Mouse (Mus musculus): ENCODE measurements around the gene Eef1akmt2.

Gene Eef1akmt2

DNA sequence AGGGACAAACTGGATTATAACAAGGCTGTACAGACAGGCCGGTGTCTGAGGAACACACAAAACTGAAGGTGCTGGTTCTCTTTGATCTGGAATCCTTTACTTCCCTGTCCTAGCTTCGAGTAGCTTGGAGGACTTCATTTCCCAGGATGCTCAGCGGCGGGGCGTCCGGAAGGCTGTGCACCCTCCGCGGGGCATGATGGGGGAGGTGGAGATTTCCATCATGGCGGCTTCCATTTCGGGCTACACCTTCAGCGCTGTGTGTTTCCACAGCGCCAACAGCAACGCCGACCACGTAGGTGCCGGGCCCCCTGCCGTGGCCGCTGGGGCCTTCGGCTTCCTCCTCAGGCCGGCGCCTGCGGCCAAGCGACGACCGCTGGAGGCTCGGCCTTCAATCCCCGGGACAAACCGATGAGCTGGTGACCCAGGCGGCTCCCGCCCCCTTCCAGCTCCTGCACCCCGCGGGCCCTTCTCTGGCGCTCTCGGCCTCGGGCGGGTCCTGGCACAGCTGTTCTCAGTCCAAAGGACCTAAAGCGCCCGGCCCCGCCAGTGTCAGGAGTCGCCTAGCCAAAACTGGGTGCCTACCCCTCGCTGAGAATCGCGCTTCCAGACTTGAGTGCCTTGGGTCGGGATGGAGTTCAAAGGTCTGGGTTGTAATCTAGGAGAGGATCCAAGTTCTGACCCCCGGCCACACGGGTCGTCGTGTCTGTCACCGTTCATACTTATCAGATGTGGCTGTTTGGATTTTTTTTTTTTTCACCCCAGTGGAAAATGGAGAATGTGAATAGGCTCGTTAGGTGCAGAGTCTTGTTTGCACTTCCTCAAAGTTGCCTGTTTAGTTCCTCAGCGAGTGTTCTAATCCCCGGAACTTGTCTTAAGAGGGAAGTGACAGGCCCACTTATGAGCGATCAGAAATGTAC, 6.8 kb upstream of the Eef1akmt2 start, which contains the start of gene Abraxas2:
Gene Abraxas2, plus strand, starts transcription at position 184 of the 917 bp plus-strand sequence.
- peak; percentile 86 for DNase-seq

DNA sequence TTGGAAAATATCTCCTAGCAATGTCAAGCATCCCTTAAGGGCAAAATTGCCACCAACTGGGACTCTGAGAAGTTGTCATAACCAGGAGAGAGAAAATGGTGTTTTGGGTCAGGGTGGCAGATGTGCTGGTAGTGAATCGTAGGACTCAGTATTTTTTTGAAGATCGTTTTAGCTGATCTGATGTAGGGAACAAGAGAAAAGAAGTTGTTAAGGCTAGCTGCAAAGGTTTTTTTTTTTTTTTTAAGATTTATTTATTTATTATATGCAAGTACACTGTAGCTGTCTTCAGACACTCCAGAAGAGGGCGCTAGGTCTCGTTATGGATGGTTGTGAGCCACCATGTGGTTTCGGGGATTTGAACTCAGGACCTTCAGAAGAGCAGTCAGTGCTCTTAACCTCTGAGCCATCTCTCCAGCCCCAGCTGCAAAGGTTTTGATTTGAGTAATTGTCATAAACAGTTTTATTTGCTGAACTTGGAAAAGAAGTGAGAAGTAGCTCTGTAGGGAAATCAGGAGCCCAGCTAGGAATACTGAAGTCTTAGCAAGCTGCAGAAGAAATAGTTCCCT, 5.7 kb upstream of the Eef1akmt2 start:
- no peak for DNase-seq

DNA sequence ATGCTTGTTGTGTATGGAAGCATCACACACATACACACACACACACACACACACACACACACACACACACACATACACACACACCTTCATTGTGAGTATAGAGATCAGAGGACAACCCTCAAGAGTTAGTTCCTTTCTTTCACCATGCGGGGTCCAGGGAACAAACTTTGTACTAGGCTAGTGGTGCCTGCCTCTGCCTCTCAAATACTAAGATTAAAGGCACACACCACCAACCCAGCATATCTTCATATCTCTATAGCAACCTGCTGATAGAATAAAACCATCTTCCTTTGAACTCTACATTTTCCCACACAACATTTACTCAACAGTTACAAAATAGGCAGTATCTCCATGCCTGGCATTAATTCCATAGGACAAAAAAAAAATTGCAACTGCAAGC, 3.6 kb upstream of the Eef1akmt2 start:
- no peak for DNase-seq

DNA sequence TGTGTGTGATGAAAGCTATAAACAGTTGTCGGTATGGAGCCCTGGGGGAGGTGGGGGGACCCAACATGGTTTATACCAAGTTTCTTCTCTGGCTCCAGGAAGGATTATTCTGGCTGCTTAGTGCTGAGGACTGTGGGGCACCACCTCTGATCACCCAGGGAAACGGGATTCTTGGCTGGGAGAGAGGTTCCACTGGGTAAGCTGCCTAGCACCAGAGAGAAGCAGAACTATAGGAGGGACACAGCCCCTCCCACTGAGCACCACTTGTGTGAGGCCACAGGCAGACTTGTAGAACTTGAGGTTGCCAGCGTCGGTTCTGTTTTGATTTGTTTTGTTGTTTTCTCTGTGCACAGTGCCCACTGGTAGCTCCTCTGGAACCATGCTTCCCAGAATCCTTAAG, 1.5 kb upstream of the Eef1akmt2 start:
- DNase-seq: peak; percentile 27

DNA sequence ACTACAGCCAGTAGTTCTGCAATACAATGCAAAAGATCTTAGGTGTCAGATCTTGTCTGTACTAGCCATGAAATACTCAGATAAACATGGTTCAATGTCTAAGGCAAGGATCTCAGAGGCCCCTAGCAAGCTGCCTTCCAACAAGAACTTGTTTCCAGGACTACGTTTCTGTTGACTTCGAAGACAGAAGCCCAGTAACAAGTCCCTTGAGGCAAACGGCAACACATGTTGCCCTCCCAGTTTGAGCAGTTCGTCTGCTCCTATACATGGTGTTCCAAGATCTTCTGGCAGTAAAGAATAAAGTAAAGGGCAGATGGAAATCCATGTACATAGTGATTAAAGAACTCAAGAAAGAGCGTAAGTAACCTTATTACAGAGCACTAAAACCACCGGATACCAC, 888 bp upstream of the Eef1akmt2 start:
- DNase-seq: no peak

DNA sequence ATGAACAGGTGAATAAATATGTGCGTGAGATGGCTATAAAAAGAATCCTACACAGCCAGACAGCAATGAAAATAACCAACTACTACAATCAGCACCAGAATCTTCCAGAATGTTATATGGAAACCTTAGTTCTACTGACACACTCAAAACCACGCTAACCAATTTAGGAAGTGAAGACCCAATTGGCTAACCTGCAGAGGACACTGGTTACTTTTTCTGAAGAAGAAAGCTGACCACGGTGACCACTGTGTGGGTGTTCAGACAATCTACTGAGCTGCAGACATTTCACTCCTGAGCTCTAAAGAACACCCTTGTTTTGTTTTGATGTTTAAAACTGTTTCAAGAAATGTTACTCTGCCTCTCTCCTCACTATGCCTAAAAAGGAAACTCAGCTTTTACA, 9.3 kb downstream of the Eef1akmt2 start:
- DNase-seq: no peak

DNA sequence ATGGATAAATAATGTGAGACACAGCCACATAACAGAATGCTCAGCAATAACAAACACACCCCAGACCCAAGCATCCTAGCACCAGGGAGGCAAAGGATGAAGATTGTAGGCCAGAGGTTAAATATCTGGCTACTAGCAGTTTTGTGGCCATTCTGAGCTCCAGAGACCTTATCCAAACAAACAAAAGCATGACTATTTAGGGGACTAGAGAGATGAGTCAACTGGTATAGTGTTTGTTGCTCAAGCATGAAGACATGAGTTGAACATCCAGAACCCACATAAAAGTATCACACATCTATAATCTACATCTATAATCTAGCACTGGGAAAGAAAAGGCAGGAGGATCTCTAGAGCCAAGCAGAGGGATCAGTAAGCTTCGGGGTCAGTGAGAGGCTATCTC, 10.0 kb downstream of the Eef1akmt2 start:
- no peak for DNase-seq

DNA sequence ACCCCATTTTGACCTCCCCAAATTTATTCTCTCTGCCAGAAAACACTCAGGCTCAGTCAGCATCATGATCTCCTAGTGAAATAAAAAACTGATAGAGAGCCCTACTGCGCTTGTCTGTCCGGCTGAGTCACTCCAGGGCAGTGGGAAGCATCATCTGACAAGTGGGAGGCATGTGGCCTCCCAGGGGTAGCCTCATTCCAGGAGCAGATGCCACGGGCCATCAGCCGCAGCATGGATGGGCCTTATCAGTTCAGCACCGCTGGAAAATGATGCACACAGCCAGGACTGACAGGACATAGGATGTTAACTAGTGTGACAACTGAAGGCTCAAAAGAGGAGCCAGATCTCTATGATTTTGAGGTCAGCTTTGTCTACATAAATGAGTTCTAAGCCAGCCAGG, 11.2 kb downstream of the Eef1akmt2 start:
- DNase-seq: no peak

DNA sequence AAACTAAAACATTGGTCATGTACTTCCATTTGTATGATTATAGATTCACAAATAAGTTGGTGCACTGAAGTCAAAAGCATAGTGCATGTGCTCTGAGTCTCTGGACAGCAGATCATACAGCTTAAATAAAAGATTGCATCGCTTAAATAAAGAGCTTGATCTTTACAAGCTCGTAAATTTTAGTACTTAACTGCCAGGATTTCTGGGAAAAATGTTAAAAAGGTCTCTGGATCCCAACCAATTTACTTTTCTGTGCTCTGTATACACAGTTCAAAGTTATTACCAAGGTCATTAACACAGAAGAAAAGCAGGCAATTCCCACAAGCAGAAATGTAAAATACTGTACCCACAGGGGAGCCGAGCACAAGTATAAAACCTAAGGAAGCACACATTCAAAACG, 21.5 kb downstream of the Eef1akmt2 start:
- DNase-seq: no peak

DNA sequence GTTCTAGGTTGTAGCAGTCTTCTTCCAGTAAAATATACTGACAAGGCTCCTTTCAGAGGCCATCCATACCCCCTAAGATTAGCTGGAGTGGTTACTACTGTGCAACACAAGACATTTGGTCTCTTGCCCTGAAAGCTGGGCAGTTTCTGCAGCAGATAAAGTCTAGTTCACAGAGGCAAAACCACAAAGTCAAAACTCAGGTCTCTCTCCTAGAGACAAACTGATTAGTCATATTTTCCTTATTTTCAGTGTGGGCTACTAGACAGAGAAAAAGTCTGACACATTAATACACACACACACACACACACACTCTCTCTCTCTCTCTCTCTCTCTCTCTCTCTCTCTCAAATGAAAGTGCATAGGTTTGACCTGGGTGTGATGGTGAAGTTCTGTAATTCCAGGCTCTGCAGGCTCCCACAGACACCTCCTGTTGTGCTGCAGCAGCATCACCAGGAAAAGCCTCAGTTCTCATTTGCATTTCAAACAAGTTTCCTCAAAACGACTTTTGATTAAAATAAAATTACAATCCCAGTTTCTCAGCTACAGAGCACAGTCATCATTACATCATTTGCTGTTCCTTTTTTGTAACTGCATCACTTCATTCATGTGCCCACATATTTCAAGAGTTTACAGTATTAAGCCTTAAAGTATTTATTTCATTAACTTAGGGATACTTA, 28.0 kb downstream of the Eef1akmt2 start:
- DNase-seq: no peak

DNA sequence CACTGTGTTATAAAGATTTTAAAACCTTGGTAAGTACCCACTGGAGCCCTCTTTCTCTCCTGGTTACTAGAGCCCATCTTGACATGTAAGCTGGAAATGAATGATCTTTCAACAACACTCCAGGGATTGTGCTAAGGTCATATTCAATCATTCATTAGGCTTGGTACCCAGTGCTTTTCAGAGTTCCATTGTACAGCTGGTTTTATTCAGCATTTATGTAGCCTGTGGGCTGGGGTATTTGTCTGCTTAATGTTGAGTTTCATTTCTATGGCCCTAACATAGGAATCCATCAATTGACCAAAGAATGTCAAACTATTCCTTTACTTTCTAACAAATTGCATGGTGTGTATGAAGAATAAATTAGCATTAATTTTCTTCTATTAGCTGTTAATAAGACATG, 28.6 kb downstream of the Eef1akmt2 start:
- DNase-seq: no peak

DNA sequence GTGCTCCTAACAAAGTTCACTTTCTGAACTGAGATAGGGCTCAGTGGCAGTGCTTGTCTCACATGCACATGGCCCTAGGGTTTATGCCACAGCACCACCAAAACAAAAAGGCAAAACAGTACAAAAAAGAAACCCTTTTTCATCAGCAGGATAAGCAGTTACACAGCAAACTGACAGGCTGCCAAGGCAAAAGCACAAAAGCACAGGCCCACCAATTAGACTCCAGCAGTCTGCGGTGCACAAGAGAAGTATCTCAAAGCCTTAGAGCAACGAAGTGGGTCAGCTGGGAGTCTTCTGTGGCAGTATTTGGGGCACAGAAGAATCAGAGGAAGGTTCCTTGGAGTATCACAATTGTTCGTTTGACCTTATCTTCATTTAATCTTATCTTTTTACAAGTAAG, 31.8 kb downstream of the Eef1akmt2 start:
- no peak for DNase-seq

DNA sequence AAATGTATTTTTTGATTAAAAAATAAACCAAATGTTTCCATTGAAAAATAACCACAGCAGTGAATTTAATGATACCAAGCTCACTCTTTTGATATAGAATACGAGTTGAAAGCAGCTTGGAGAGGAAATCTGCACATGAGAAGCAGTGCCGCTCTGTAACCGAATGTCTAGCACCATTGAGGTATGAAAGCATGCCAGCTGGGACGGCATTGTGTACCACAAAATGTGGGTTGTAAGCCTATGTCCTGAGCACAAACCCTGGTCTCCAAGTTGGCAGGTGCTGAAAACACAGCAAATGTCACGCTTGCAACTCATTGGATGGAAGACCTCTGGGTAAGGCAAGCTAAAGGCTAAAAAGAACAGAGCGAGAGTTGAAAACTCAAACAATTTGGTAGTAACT, 35.4 kb downstream of the Eef1akmt2 start:
- no peak for DNase-seq

DNA sequence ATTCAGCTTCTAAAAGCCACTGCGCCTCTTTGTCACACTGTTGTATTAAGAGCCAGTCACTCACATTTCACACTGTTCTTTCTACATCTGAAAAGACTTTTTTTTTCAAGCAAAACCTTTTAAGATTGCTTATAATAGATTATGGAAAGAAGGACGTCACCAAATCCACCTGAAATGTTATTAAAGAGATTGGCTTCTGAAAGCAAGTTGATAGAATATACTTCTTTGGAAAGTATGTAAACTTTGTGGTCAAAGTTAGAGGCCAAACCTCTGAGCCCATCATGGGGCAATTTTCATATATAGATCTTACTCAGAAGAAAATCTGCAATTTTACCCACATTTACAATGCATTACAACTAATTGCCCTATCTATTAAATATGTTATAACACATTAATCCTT, 35.9 kb downstream of the Eef1akmt2 start:
- no peak for DNase-seq

DNA sequence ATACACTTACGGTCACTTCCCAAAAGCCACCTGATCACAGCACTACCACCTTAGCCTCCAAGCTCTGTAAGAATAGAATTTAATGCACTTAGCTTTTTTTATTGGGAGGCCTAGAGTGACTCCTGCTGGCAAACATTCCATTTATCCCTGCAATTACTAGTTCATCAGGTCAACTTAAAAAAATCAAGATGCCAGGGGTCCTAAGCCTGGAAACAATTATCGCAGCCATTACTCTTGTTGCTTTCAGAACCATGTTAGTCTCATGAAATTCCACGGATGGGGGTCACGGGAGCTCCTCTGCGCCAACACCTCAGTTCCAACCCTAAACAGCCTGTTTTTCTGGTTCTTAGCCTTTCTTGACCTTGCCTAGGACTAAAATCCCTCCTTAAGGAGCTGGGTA, 37.4 kb downstream of the Eef1akmt2 start:
- peak; percentile 23 for DNase-seq

DNA sequence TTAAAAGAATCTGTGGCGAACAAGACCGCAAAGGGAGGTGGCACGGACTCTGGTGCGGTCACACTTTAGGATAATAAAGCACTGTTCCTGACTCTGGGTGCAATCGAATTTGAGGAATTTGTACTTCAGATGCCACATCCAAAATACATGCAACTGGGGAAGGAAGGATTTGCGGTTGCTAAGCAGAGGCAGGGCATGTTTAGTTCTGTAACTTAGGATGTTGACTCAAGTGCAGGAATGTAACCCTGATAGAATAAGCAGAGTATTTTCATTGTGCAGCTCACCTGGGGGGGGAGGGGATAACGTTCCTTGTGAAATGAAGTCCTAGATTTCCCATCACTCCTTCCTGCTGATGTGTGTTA, 38.4 kb downstream of the Eef1akmt2 start:
- DNase-seq: peak; percentile 39

DNA sequence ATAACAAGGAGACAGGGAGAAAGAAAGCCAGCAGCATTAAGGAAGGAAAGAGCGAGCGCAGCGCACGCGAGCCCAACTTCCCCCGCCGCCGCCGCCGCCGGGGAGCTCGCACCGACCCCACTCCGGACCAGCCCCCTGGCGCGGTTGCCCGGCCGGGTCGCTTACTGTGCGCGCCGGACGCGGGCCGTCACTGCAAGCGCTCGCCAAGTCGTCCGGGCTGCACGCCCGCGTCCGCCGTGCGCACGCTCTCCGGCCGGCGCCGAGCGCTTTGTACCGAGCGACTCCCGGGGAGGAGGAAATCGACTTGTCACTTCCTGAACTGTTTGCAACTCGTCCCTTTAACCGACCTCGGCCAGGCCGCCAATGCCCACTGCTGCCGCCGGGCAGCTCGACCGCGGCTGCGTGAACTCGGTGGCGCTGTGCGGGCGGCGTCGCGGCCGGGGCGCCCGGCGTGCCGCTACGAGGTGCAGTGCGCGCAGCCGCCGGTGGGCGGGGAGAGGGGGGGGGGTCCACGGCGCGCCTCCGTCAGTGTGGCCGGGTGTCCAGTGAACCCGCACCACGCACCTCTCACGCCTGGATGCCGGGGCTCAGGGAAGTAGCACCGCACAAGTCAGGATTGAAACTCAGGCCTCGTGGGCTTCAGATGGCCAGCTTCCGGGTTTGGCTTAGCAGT, 38.9 kb downstream of the Eef1akmt2 start, which contains the start of gene Fam53b:
Gene Fam53b, minus strand, starts transcription at position 471 of the 673 bp plus-strand sequence.
- DNase-seq: peak; percentile 86

DNA sequence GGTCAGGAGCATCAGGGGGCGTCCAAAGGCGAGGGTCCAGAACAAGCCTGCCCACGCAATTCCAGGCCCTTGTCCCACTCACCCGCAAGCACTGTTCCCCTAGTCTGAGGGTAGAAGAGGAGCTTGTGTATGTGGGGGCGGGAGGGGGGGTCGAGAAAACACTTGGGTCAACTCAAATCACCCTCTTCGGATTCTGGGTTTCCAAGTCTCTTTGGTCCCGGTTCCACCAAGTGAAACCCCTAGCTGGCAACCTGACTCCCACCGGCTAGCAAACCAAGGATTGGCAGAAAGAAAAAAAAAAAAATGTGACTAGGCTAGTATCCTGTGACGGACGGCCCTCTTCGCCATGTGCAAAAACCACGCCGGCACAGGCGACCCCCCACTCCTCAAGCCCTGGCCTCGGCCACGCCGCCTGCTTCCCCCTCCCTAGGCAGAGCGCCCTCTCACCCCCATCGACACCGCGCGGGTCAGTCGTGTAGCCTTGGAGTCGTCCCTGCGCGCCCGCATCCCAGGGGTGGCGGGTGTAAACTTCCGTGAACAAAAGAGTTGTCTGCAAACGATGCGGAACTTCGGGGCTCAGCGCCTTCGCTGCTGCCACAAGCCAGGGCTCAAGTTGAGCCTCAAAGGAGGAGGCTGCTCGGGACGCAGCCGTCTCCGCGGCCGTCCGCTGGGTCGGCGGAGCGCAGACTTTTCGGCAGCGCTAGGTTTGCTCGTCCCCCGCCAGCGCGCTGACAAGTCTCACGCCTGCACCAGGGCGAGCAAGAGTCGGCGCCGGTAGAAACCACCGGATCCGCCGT, 39.7 kb downstream of the Eef1akmt2 start:
- DNase-seq: peak; percentile 70

DNA sequence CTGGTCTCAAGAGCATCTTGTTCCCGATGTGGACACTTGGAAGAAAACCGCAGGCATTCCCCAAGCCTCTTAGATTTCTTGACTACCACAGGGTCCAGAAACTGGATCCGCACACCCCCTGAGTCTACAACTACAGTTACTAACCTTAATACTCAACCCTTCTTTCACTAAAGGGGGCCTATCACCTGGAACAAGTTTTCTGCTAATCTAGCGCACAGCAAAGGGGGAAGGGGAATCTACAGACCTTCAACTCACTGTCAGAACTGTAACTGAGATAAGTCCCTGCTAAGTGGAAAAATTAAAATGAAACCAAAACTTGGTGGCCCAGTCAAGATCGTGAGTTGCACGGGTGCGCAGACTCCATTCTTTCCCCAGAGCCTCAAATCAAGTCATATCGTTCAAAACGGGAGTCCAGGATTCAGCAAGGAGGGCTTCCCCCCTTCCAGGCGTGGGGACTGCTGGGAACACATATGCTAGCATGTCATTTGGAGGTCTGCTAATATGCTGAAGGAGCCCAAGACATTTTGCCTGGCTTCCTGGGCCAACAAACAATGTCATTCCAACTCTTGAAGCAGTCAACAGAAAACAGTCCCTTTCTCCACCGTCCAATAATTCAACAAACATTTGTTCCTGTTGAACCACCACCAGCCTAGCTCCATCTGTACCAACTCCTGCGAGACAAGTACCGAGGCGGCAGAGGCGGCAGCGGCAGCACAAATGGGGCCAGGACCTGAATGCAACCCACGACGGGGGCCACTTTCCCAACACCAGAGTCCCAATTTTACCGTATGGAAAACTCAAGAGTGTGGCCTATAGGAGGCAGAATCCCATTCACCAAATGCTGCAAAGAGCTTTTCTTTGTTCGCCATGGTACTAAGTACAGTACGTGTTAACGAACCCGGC, 40.5 kb downstream of the Eef1akmt2 start:
- DNase-seq: peak; percentile 65

DNA sequence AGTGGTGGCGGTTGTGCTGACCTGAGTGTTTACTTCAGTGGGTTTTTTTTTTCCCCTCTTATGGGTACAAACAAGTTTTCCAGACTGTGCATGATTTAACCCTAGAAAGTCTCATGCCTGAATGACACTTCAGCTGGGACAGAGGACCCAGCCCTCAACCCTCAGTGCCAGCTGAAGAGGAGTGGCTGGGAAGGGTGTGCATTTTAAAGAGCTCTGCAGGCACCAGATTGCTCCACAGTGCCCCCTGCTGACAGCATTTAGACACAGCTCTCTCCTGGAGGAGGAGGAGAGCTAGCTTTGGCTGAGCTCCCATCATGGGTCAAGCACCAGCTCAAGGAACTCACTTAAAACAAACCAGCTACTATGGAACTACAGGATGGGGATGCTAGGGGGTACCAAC, 41.6 kb downstream of the Eef1akmt2 start:
- peak; percentile 93 for DNase-seq

DNA sequence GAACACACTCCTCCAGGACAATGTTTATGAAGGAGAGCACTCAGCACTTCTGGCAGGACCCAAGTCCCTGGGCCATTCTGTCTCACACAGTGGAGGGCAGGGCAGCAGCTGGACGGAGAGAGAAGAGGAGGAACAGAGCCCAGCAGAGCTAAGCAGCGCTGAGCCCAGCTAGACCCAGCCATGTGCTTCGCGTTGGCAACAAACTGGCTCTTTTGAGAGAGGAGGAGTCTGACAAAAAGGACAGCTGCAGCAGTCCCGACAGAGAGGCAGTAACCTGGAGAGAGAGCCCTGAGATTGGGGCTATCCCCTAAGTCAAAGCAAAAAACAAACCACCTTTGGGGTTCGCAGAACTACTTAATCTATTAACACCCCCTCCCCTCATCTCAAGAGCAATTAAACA, 42.1 kb downstream of the Eef1akmt2 start:
- peak; percentile 76 for DNase-seq
